Mouse (Mus musculus) heart, embryonic 11.5 days (tissue): ENCODE measurements around the gene Epha10. TPM values are rescaled to one million over a fixed set of nuclear protein-coding genes. Genes with fewer than 3 reads are reported as not detected.
"Not testable (repeated sequence)": the region's sequence is repeated elsewhere in the genome, so short reads cannot be mapped to it uniquely, and the experiment has no call there.

Experiments
- ATAC-seq: fragments of 200-750 bp; cut with Nextera tagmentation; replicated peaks from 2 replicates; pipeline ENCODE4 v1.8.0; 2017; ENCODE audit warnings: moderate library complexity; ENCODE audit not compliant: insufficient number of reproducible peaks, low FRiP score, low TSS enrichment
- H3K27ac ChIP-seq: fragments of 300-500 bp; sonication (generic); 2 replicates; pipeline ENCODE4 v1.5.1; 2014; ENCODE audit warnings: mild to moderate bottlenecking, low read depth, low read length
- H3K27me3 ChIP-seq: fragments of 300-500 bp; sonication (generic); 2 replicates; pipeline ENCODE4 v1.6.1; 2014; ENCODE audit warnings: mild to moderate bottlenecking, low read length, mixed read lengths; ENCODE audit not compliant: control insufficient read depth, insufficient read depth
- H3K36me3 ChIP-seq: fragments of 300-500 bp; sonication (generic); 2 replicates; pipeline ENCODE4 v1.6.1; 2014; ENCODE audit warnings: mild to moderate bottlenecking, low read length, moderate library complexity, mixed read lengths; ENCODE audit not compliant: control insufficient read depth, insufficient read depth
- H3K4me1 ChIP-seq: fragments of 300-500 bp; sonication (generic); 2 replicates; pipeline ENCODE4 v1.6.1; 2014; ENCODE audit warnings: low read length; ENCODE audit not compliant: control insufficient read depth, insufficient read depth
- H3K4me2 ChIP-seq: fragments of 300-500 bp; sonication (generic); 2 replicates; pipeline ENCODE4 v1.6.1; 2014; ENCODE audit warnings: mild to moderate bottlenecking, moderate library complexity
- H3K4me3 ChIP-seq: fragments of 300-500 bp; sonication (generic); 2 replicates; pipeline ENCODE4 v1.5.1; 2014; ENCODE audit warnings: low read depth, low read length
- H3K9ac ChIP-seq: fragments of 300-500 bp; sonication (generic); 2 replicates; pipeline ENCODE4 v1.6.1; 2014; ENCODE audit warnings: mild to moderate bottlenecking, low read depth, low read length, moderate library complexity
- H3K9me3 ChIP-seq: fragments of 300-500 bp; sonication (generic); replicated peaks from 2 replicates; pipeline ENCODE4 v1.6.1; 2016; ENCODE audit warnings: low read length; ENCODE audit not compliant: control insufficient read depth
- WGBS: fragments of 180-500 bp; shearing (Covaris S2); extraction: QIAGEN DNeasy Blood & Tissue Kit; methylation state at CpG from one replicate; pipeline ENCODE4 v1.1.7; 2014; ENCODE audit not compliant: insufficient replicate concordance; 5-methylcytosine and 5-hydroxymethylcytosine counted together
- polyA plus RNA-seq: library from polyadenylated mRNA; unstranded; fragments of >200 nt; fragmentation: Nextera tagmentation; extraction: Ambion mirVana; gene quantifications from 2 replicates; pipeline ENCODE4 v1.2.1, GENCODE M21; 2014

Epha10 gene
- polyA plus RNA-seq, 1 experiment from 2014 or later, result not detected

DNA sequence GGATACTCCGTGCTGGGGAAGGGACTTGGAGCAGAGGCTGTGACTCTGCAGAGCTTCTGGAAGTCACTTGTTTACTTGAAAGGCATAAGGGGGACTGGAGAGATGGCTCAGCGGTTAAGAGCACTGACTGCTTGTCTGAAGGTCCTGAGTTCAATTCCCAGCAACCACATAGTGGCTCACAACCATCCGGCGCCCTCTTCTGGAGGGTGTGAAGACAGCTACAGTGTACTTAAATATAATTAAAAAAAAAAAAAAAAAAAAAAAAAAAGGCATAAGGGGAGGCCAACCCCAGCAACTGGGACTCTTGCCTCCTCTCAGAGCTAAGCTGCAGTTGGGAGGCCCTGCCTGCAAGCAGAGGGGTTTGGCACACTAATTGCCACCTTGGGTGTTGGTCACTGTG lies 24.7 kb downstream of the Epha10 start:
- WGBS, result 52% methylated on average over 4 of the region's 4 CpGs
- H3K27me3 ChIP-seq, result peaks cover 10% of the 10 kb centered on the region
- no peak overlapping the region for H3K4me2 ChIP-seq
- H3K27ac ChIP-seq, result no peak overlapping the region
- no peaks in the 10 kb centered on the region for H3K36me3 ChIP-seq
- no peak overlapping the region for H3K9ac ChIP-seq
- no peaks in the 10 kb centered on the region for H3K9me3 ChIP-seq
- no peak for ATAC-seq
- no peak overlapping the region for H3K4me3 ChIP-seq
- H3K4me1 ChIP-seq, result no peaks in the 10 kb centered on the region

DNA sequence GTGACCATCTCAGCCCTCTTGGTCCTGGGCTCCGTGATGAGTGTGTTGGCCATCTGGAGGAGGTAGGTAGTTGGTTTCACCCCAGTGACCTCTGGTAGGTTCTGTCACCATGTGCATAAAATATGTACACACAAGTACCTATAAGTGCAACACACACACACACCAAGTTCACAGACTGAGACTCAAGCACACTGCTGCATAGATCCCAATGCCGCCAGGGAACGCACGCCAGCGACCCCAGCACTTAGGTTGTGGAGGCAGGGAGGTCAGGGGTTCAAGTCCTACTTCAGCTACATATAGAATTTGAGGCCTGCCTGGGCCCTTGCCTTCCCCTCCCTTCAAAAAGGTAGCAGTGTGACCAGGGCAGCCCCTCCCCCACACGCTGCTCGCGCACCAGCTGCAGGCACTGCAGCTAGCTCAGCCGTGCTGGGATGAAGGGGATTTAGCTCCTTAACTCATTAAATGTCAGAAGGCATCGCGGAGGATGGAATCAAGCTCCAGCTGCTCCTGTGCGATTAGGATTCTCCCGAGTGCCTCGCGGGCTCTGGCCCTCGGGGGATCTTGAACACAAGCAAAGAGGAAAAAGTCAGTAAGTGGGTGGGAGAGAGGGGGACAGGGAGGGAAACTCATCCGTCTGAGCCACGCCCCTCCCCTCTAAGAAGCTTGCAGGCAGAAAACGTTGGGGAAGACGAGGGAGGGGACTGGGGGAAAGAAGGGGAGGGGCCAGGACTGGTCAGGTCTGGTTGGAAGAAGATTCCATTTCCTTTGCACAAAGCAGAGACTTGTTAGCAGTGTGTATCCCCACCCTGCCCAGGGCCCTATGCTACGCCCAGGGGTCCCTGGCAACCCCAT lies 25.5 kb downstream of the Epha10 start:
- H3K27ac ChIP-seq, result no peak overlapping the region
- 0 out of 2 replicates have a peak, but pooled peaks have one; percentile 39 for ATAC-seq
- no peaks in the 10 kb centered on the region for H3K36me3 ChIP-seq
- 0 out of 2 replicates have a peak overlapping the region, but pooled peaks have one; percentile 39 for H3K9ac ChIP-seq
- H3K4me2 ChIP-seq, result peak overlapping the region; percentile 60
- H3K4me3 ChIP-seq, result peak overlapping the region; percentile 23; the same call in 1 of the 2 replicates
- 9% methylated on average over 21 of the region's 21 CpGs for WGBS
- no peaks in the 10 kb centered on the region for H3K4me1 ChIP-seq
- no peaks in the 10 kb centered on the region for H3K9me3 ChIP-seq
- peaks cover 10% of the 10 kb centered on the region for H3K27me3 ChIP-seq

DNA sequence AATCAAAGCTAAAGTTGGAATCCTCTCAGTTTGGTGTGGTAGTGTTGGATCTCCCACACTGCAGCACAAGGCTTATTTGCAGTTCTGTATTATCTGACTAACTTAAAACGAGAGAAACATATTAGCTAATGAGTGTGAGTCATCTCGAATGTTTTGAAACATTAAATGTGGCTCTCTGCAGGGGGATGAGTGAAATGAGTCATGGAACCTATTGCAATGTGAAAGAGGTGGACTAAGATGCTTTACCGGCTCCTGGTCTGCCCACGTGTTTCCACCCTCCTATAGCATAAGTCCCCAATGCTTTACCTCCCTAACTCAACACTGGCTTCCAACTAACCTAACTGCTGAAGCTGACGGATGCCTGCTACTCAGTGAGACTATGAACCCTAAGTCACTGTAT lies 47.4 kb downstream of the Epha10 start:
- Histone ChIP-seq H3K27me3 (no peaks in the 10 kb centered on the region), H3K9me3 (no peaks in the 10 kb centered on the region), H3K36me3 (peaks cover 43% of the 10 kb centered on the region), H3K9ac (no peak overlapping the region), H3K27ac (no peak overlapping the region), H3K4me1 (no peaks in the 10 kb centered on the region), H3K4me2 (no peak overlapping the region), H3K4me3 (no peak overlapping the region)
- ATAC-seq, result no peak
- 87% methylated on average over 5 of the region's 5 CpGs for WGBS

DNA sequence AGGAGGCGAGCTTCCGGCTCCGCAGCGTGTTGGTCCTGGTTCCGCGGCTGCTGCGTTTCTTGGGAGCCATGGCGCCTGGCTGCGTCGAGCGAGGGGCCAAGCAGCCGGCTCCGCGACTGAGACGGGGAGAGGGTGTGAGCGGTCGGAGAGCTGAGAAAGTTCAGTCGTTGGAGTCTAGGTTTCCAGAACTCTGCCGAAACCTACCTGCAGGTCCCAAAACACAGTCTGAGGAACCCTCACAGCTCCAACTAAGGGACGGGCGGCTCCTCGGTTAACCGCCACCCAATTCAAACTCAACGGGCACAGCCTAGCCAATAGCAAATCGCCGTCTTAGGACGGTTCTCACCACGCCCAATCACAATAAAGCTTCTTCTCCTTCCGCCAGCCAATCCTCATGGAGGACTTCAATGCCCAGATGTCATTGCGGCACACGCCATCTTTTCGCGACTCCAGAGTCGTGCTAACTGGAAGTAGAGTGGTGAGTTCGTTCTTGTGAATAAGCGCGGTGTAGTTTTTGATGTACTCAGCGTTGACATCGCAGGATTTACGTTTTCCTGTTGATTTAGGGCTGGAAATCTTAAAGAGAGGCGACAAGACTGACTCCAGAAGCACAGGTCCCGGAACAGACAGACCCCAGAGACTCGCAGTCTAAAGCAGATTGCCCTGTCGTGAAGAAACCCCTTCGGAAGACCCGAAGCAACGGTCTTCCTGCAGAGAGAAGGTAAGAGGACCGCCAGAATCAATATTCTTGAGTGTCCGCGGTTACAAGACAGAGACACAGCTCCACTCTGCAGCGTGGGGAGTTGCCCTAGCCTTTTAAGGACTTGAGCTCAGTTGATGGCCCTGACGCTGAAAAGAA lies 56.1 kb downstream of the Epha10 start, which contains the start of gene 9930104L06Rik:
Gene 9930104L06Rik (plus strand): TSS at position 436 of the 859 bp plus-strand sequence.
- Histone ChIP-seq H3K4me2 (peak within 1 kb of the TSS; percentile 84), H3K36me3 (peaks cover 11% of the 10 kb centered on the region; the same call in 1 of the 2 replicates), H3K27me3 (no peaks in the 10 kb centered on the region), H3K4me3 (peak within 1 kb of the TSS; percentile 93), H3K9ac (peak within 1 kb of the TSS; percentile 89), H3K9me3 (no peaks in the 10 kb centered on the region), H3K4me1 (peaks cover 15% of the 10 kb centered on the region), H3K27ac (0 out of 2 replicates have a peak within 1 kb of the TSS, but pooled peaks have one; percentile 22)
- under 1% methylated on average over 52 of the region's 52 CpGs for WGBS
- ATAC-seq, result peak; percentile 98

DNA sequence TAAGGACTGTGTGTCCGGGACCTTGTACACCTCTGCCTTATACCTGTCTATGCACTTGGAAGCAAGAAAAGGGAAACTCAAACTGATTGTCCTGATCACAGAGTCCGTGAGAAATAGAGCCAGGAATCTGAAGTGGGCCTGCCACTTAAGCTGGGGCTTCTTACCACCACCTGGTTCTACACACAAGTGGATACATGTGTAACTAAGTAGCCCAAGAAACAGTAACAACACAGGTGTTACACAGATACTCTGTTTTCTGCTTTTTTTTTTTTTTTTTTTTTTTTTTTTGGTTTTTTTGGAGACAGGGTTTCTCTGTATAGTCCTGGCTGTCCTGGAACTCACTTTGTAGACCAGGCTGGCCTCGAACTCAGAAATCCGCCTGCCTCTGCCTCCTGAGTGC lies 58.5 kb downstream of the Epha10 start, which contains the start of gene Cdca8:
Gene Cdca8 (minus strand): TSS at position 101 of the 400 bp plus-strand sequence.
- ATAC-seq, H3K4me3 ChIP-seq, H3K9me3 ChIP-seq, H3K27ac ChIP-seq, H3K27me3 ChIP-seq, H3K4me2 ChIP-seq, H3K9ac ChIP-seq: not testable (repeated sequence)
- peaks cover 15% of the 10 kb centered on the region for H3K4me1 ChIP-seq
- 93% methylated on average over 4 of the region's 4 CpGs for WGBS
- peaks cover 11% of the 10 kb centered on the region; the same call in 1 of the 2 replicates for H3K36me3 ChIP-seq

DNA sequence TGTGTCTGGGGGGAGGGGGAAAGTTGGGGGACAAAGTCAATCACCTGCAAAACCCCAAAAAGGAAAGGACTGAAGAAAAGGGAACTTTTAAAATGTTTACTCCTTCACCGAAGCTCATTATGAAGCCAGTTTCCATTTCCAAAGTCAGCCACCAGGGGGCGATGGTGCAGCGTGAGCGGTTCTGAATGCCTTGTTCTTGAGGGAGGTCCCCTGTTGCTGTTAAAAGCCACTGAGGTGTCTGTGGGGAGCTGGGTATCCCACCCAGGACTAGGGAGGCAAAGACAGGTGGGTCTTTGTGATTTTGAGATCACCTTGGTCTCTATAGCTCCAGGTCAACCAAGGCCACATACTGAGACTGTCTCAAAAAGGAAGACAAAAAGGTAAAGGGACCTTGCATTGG lies 62.3 kb downstream of the Epha10 start:
- Histone ChIP-seq H3K4me3 (no peak overlapping the region), H3K4me2 (no peak overlapping the region), H3K27ac (no peak overlapping the region), H3K9me3 (no peaks in the 10 kb centered on the region), H3K36me3 (peaks cover 11% of the 10 kb centered on the region; the same call in 1 of the 2 replicates), H3K27me3 (no peaks in the 10 kb centered on the region), H3K9ac (no peak overlapping the region), H3K4me1 (peaks cover 2% of the 10 kb centered on the region)
- WGBS, result 11% methylated on average over 4 of the region's 4 CpGs
- ATAC-seq, result no peak

DNA sequence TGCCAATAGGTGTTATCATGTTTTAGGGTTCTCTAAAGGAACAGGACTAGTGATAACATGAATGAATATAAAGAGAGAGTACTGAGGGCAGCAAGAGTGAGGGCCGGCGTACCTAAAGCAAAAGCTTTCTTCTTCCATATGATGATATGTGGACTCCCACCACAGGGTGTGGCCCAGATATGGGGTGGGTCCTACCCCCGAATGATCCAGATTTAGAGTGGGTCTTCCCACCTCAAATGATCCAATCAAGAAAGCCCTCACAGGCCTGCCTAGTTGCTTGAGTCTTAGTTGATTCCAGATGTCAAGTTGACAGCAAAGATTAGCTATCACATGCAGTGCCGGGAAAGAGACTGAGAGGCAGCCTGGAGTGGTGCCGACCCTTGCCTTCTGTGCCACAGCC lies 63.1 kb downstream of the Epha10 start:
- WGBS, result 62% methylated on average over 5 of the region's 5 CpGs
- Histone ChIP-seq H3K27ac (no peak overlapping the region), H3K4me1 (no peaks in the 10 kb centered on the region), H3K36me3 (peaks cover 10% of the 10 kb centered on the region; the same call in 1 of the 2 replicates), H3K27me3 (no peaks in the 10 kb centered on the region), H3K9me3 (no peaks in the 10 kb centered on the region), H3K9ac (no peak overlapping the region), H3K4me3 (no peak overlapping the region), H3K4me2 (no peak overlapping the region)
- ATAC-seq, result no peak

DNA sequence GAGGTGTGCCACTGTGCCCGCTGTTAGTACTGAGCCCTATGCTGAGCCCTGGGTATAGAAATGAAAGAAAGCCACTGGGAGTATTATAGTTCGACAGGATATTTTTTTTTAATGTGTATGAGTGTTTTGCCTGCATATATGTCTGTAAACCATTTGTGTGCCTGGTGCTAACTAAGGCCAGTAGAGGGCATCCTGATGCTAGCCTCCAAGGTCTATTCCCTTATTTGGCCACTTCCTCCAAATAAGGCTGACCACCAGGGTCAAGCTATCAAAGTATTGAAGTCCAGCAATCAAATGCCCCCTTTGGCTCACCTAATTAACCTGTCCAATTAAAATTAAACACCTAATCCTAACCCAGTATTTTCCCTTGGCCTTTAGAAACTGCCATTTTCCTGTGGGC lies 64.3 kb downstream of the Epha10 start:
- no peak overlapping the region for H3K4me3 ChIP-seq
- H3K27ac ChIP-seq, result no peak overlapping the region
- H3K9ac ChIP-seq, result no peak overlapping the region
- H3K27me3 ChIP-seq, result no peaks in the 10 kb centered on the region
- 55% methylated on average over 2 of the region's 2 CpGs for WGBS
- no peaks in the 10 kb centered on the region for H3K9me3 ChIP-seq
- no peaks in the 10 kb centered on the region for H3K4me1 ChIP-seq
- no peak for ATAC-seq
- H3K4me2 ChIP-seq, result no peak overlapping the region
- peaks cover 4% of the 10 kb centered on the region; the same call in 1 of the 2 replicates for H3K36me3 ChIP-seq
